Mouse (Mus musculus) CD4-positive, CD25-positive, alpha-beta regulatory T cell (primary cell): Measurements from ENCODE around the gene Kirrel3. TPM values are rescaled to one million over a fixed set of nuclear protein-coding genes. Genes with fewer than 3 reads are reported as not detected.

Experiments used
- polyA plus RNA-seq: library from polyadenylated mRNA; unstranded; fragments of 100-300 nt; shearing (Covaris generic); gene quantifications from one replicate; pipeline ENCODE4 v1.2.1, GENCODE M21; 2017

Kirrel3 gene
- polyA plus RNA-seq, result 0.13 TPM

GRCm38 (mm10) chr9:34485759-34486431, at the start of gene Kirrel3:
Gene Kirrel3, plus strand, starts transcription at chr9:34485894.

